Mouse (Mus musculus): ENCODE measurements around the gene Myoc. TPM values are rescaled to one million over a fixed set of nuclear protein-coding genes. Genes with fewer than 3 reads are reported as not detected.

Gene Myoc
- not detected for polyA plus RNA-seq (2021)

- no peak for DNase-seq (ENCODE audit: low read depth, low spot score)
- TF ChIP-seq CTCF (IDR thresholded peaks at IDR 0.05): no peak
- in situ Hi-C loops (cut with MboI; ENCODE audit: low pct_unique_long_range_greater_than_20kb): no loop called here
- H3K27me3 ChIP-seq: peaks cover 18% of the 10 kb centered on the region
- ChIA-PET CTCF (no interaction called here), POLR2A (no interaction called here)
- ATAC-seq: no peak
Measured at GRCm38 (mm10) chr1:162639051-162639750, at the start of gene Myoc. TSS of gene Myoc (plus strand) at chr1:162639155.

- no peak for DNase-seq (ENCODE audit: low read depth, low spot score)
- ATAC-seq: no peak
- CTCF ChIA-PET: no interaction called here
- POLR2A ChIA-PET: no interaction called here
- H3K27me3 ChIP-seq: no peaks in the 10 kb centered on the region
- in situ Hi-C loops (cut with MboI; ENCODE audit: low pct_unique_long_range_greater_than_20kb): no loop called here
- no peak for TF ChIP-seq CTCF (IDR thresholded peaks at IDR 0.05)
Measured at GRCm38 (mm10) chr1:162589443-162589842, 49.5 kb upstream of the Myoc start.

- no peak for ATAC-seq
- TF ChIP-seq CTCF (IDR thresholded peaks at IDR 0.05): no peak
- in situ Hi-C loops (cut with MboI; ENCODE audit: low pct_unique_long_range_greater_than_20kb): no loop called here
Measured at GRCm38 (mm10) chr1:162590415-162590997, 48.4 kb upstream of the Myoc start.

GRCm38 (mm10) chr1:162597379-162598102 lies 41.4 kb upstream of the Myoc start:
- in situ Hi-C loops (cut with MboI; ENCODE audit: low pct_unique_long_range_greater_than_20kb): no loop called here
- no peak for TF ChIP-seq CTCF (IDR thresholded peaks at IDR 0.05)
- ChIA-PET CTCF (no interaction called here), POLR2A (no interaction called here)
- H3K27me3 ChIP-seq: no peaks in the 10 kb centered on the region
- DNase-seq (ENCODE audit: low read depth, low spot score): no peak
- no peak for ATAC-seq

More at GRCm38 (mm10) chr1:162590415-162590997, 48.4 kb upstream of the Myoc start:
- DNase-seq (ENCODE audit: low read depth, low spot score): no peak
- CTCF ChIA-PET: no interaction called here
- H3K27me3 ChIP-seq: no peaks in the 10 kb centered on the region
- POLR2A ChIA-PET: no interaction called here

- CTCF ChIA-PET: interaction anchor here (1.4 kb wide), 1 partner anchor 12 kb away, joined by 3 read pairs; no protein-coding TSS in a partner anchor
- no peak for TF ChIP-seq CTCF (IDR thresholded peaks at IDR 0.05)
- DNase-seq (ENCODE audit: low read depth, low spot score) (no peak), ATAC-seq (no peak)
- H3K27me3 ChIP-seq: no peaks in the 10 kb centered on the region
- POLR2A ChIA-PET: no interaction called here
- in situ Hi-C loops (cut with MboI; ENCODE audit: low pct_unique_long_range_greater_than_20kb): no loop called here
Measured at GRCm38 (mm10) chr1:162599617-162600016, 39.3 kb upstream of the Myoc start.

GRCm38 (mm10) chr1:162601288-162601687 lies 37.7 kb upstream of the Myoc start:
- ATAC-seq (no peak), DNase-seq (ENCODE audit: low read depth, low spot score) (no peak)
- no peak for TF ChIP-seq CTCF (IDR thresholded peaks at IDR 0.05)
- ChIA-PET POLR2A (no interaction called here), CTCF (interaction anchor here (0.7 to 1.4 kb wide), 4 partner anchors 10 to 25 kb away, joined by 3 read pairs; no protein-coding TSS in a partner anchor)
- in situ Hi-C loops (cut with MboI; ENCODE audit: low pct_unique_long_range_greater_than_20kb): no loop called here
- no peaks in the 10 kb centered on the region for H3K27me3 ChIP-seq

- no peak for ATAC-seq
- peaks cover 15% of the 10 kb centered on the region for H3K27me3 ChIP-seq
- ChIA-PET POLR2A (no interaction called here), CTCF (no interaction called here)
- no peak for TF ChIP-seq CTCF (IDR thresholded peaks at IDR 0.05)
- no peak for DNase-seq (ENCODE audit: low read depth, low spot score)
- in situ Hi-C loops (cut with MboI; ENCODE audit: low pct_unique_long_range_greater_than_20kb): no loop called here
Measured at GRCm38 (mm10) chr1:162608127-162608526, 30.8 kb upstream of the Myoc start.

GRCm38 (mm10) chr1:162609633-162610250 lies 29.2 kb upstream of the Myoc start:
- TF ChIP-seq CTCF (IDR thresholded peaks at IDR 0.05): no peak
- no peak for DNase-seq (ENCODE audit: low read depth, low spot score)
- in situ Hi-C loops (cut with MboI; ENCODE audit: low pct_unique_long_range_greater_than_20kb): no loop called here
- POLR2A ChIA-PET: interaction anchor here (0.6 kb wide), 1 partner anchor 28 kb away, joined by 3 read pairs; no protein-coding TSS in a partner anchor
- CTCF ChIA-PET: interaction anchor here (1.5 to 1.8 kb wide), 2 partner anchors 11 to 61 kb away, joined by 4 read pairs; partner anchors contain the start of gene Mettl13
- H3K27me3 ChIP-seq: peaks cover 15% of the 10 kb centered on the region
- ATAC-seq: no peak

GRCm38 (mm10) chr1:162611191-162611590 lies 27.8 kb upstream of the Myoc start:
- TF ChIP-seq CTCF (IDR thresholded peaks at IDR 0.05): no peak
- peaks cover 15% of the 10 kb centered on the region for H3K27me3 ChIP-seq
- DNase-seq (ENCODE audit: low read depth, low spot score) (no peak), ATAC-seq (no peak)
- in situ Hi-C loops (cut with MboI; ENCODE audit: low pct_unique_long_range_greater_than_20kb): no loop called here
- ChIA-PET POLR2A (no interaction called here), CTCF (interaction anchor here (1.0 to 1.8 kb wide), 4 partner anchors 9 to 66 kb away, joined by 3 to 4 read pairs (median 3); partner anchors contain the start of gene Mettl13)

GRCm38 (mm10) chr1:162615511-162615910 lies 23.4 kb upstream of the Myoc start:
- ChIA-PET POLR2A (interaction anchor here (0.6 kb wide), 1 partner anchor 1338 kb away, joined by 5 read pairs; no protein-coding TSS in a partner anchor), CTCF (interaction anchor here (0.7 to 1.5 kb wide), 3 partner anchors 12 to 72 kb away, joined by 3 read pairs; no protein-coding TSS in a partner anchor)
- ATAC-seq (no peak), DNase-seq (ENCODE audit: low read depth, low spot score) (no peak)
- peaks cover 15% of the 10 kb centered on the region for H3K27me3 ChIP-seq
- in situ Hi-C loops (cut with MboI; ENCODE audit: low pct_unique_long_range_greater_than_20kb): no loop called here
- no peak for TF ChIP-seq CTCF (IDR thresholded peaks at IDR 0.05)
